ENCODE assay signal across 9 mouse cellular contexts in genomic region chr1:120602031-120602730, GRCm38 (mm10). TPM values are rescaled to one million over a fixed set of nuclear protein-coding genes. Genes with fewer than 3 reads are reported as not detected.
DNase-seq lines count a peak whose midpoint lies in the region; ATAC-seq and TF ChIP-seq lines count a peak whose summit lies in the region.
"Had no signal": no experiment of that assay in that cellular context is flagged by ENCODE, and none has a peak within 500 bp of the region (broad histone marks: within the 10 kb centered on the region; RNA-seq: fewer than 3 reads in every experiment).

En1 (plus strand) TSS chr1:120602418.

- peak within 1 kb of the TSS; percentile 43 for H3K9ac ChIP-seq in lung, embryonic 14.5 days
- H3K9ac ChIP-seq in limb, embryonic 14.5 days (ENCODE audit: low read depth, low read length, severe bottlenecking) = peak within 1 kb of the TSS; percentile 61

- ATAC-seq in lung, embryonic 14.5 days (ENCODE audit: insufficient read depth) = 0 out of 2 replicates have a peak, but pooled peaks have one; percentile 22
- peak; percentile 63 for ATAC-seq in limb, embryonic 14.5 days (ENCODE audit: low FRiP score, low read depth)
- ATAC-seq in monocyte, adult 5-6 weeks (replicated peaks; ENCODE audit: insufficient number of reproducible peaks, low FRiP score, low TSS enrichment, poor library complexity, severe bottlenecking) = no peak

- H3K27me3 ChIP-seq in lung, embryonic 14.5 days (ENCODE audit: insufficient read depth, low read length) = peaks cover 100% of the 10 kb centered on the region
- H3K27me3 ChIP-seq in limb, embryonic 14.5 days (ENCODE audit: control insufficient read depth, insufficient read depth, low read length) = peaks cover 85% of the 10 kb centered on the region
- H3K27me3 ChIP-seq in small intestine, adult 2 months (ENCODE audit: control insufficient read depth, insufficient read depth, low read length) = peaks cover 83% of the 10 kb centered on the region

- no peak for TF ChIP-seq CTCF in lung, embryonic 14.5 days (IDR thresholded peaks at IDR 0.05; ENCODE audit: low read depth)
- no peak for TF ChIP-seq CTCF in small intestine, adult 2 months (IDR thresholded peaks at IDR 0.05; ENCODE audit: extremely low read depth, insufficient read length, insufficient replicate concordance, low read depth, low read length)

- no peaks in the 10 kb centered on the region for H3K9me3 ChIP-seq in lung, embryonic 14.5 days (ENCODE audit: low read depth, low read length)
- H3K9me3 ChIP-seq in limb, embryonic 14.5 days (ENCODE audit: control insufficient read depth, low read length) = no peaks in the 10 kb centered on the region

- no peak within 1 kb of the TSS for H3K27ac ChIP-seq in lung, embryonic 14.5 days (ENCODE audit: low read depth)
- 0 out of 2 replicates have a peak within 1 kb of the TSS, but pooled peaks have one; percentile 19 for H3K27ac ChIP-seq in limb, embryonic 14.5 days (replicated peaks; ENCODE audit: low read depth, low read length)
- H3K27ac ChIP-seq in small intestine, adult 2 months (ENCODE audit: insufficient read depth, low read depth, low read length) = no peak within 1 kb of the TSS

- H3K36me3 ChIP-seq in lung, embryonic 14.5 days (ENCODE audit: insufficient read depth) = no peaks in the 10 kb centered on the region
- no peaks in the 10 kb centered on the region for H3K36me3 ChIP-seq in limb, embryonic 14.5 days (ENCODE audit: control insufficient read depth, insufficient read depth, low read length)
- no peaks in the 10 kb centered on the region for H3K36me3 ChIP-seq in small intestine, adult 2 months (ENCODE audit: control insufficient read depth, insufficient read depth, low read length)

- H3K4me1 ChIP-seq in lung, embryonic 14.5 days (ENCODE audit: insufficient read depth) = peaks cover 5% of the 10 kb centered on the region; the same call in 1 of the 2 replicates
- peaks cover 16% of the 10 kb centered on the region; the same call in 1 of the 2 replicates for H3K4me1 ChIP-seq in limb, embryonic 14.5 days (ENCODE audit: control insufficient read depth, insufficient read depth, low read length)
- H3K4me1 ChIP-seq in small intestine, adult 2 months (ENCODE audit: control insufficient read depth, insufficient read depth, insufficient read length, low read length) = no peaks in the 10 kb centered on the region; the same call in none of the 2 replicates

- DNase-seq in lung, embryonic 14.5 days = peak; percentile 69
- no peak for DNase-seq in lung, postnatal 36 days
- peak; percentile 79 for DNase-seq in cerebellum, adult 9-10 months
- DNase-seq in gastrocnemius, postnatal 10 days = peak; percentile 80
- DNase-seq in limb, embryonic 14.5 days (ENCODE audit: low spot score) = peak; percentile 70
- DNase-seq in thymus, postnatal 4 days = no peak

- no peak for TF ChIP-seq POLR2A in limb, embryonic 14.5 days (IDR thresholded peaks at IDR 0.05; ENCODE audit: borderline replicate concordance, extremely low read depth, insufficient read depth, insufficient read length)
- no peak for TF ChIP-seq POLR2A in small intestine, adult 2 months (IDR thresholded peaks at IDR 0.05; ENCODE audit: low read depth, low read length)

- peak within 1 kb of the TSS; percentile 44 for H3K4me3 ChIP-seq in lung, embryonic 14.5 days (ENCODE audit: low read depth, low read length)
- H3K4me3 ChIP-seq in limb, embryonic 14.5 days (replicated peaks; ENCODE audit: low read length) = peak within 1 kb of the TSS; percentile 50
- peak within 1 kb of the TSS; percentile 32 for H3K4me3 ChIP-seq in small intestine, adult 2 months (ENCODE audit: low read depth, low read length)

- under 1% methylated on average over 35 of the region's 35 CpGs for WGBS in lung, embryonic 14.5 days
- 1% methylated on average over 35 of the region's 35 CpGs for WGBS in limb, embryonic 14.5 days
- 4% methylated on average over 35 of the region's 35 CpGs for WGBS in small intestine, adult 2 months

- H3K4me2 ChIP-seq in lung, embryonic 14.5 days = peak within 1 kb of the TSS; percentile 74
- H3K4me2 ChIP-seq in limb, embryonic 14.5 days (replicated peaks; ENCODE audit: low read depth, low read length, severe bottlenecking) = peak within 1 kb of the TSS; percentile 88

RNA-seq across cellular contexts. Expression of gene En1, which starts in this region (rescaled TPM):
- polyA plus RNA-seq in lung, embryonic 14.5 days (2014; fragmentation: Nextera tagmentation; extraction: Ambion mirVana) = not detected in 2 replicates
- 1 to 10 TPM; 7.3 to 9.2 TPM for total RNA-seq in gastrocnemius, postnatal 10 days (2021)
- polyA plus RNA-seq in limb, embryonic 14.5 days (2012; rRNA removed) = 5.8 and 6.4 TPM in 2 replicates
- polyA plus RNA-seq in limb, embryonic 14.5 days (2014; fragmentation: Nextera tagmentation; extraction: Ambion mirVana) = 3.9 and 5.2 TPM in 2 replicates
- not detected in 2 replicates for polyA plus RNA-seq in small intestine, adult 2 months (2012; rRNA removed)
- not detected in 3 replicates for total RNA-seq in monocyte, adult 5-6 weeks (2017)
- total RNA-seq: neutrophil, adult 5-6 weeks had no signal

Comparison
In these comparisons a context has a peak if more than half of its experiments do, and no peak if none do; other contexts are left out.
1. Peak in DNase-seq, ATAC-seq, H3K4me3 ChIP-seq, H3K9ac ChIP-seq and H3K4me2 ChIP-seq in lung, embryonic 14.5 days; RNA of the gene not detected or under 1 TPM.
2. DNase-seq: peak in cerebellum, adult 9-10 months (single experiment), gastrocnemius, postnatal 10 days (single experiment) and limb, embryonic 14.5 days (single experiment); none in lung, postnatal 36 days (single experiment) and thymus, postnatal 4 days (single experiment).
3. Peak in every context shown above with its lines, with median percentiles within 50 percentile points of each other: H3K4me3 ChIP-seq.